Mouse (Mus musculus) intestine, embryonic 14.5 days (tissue): Measurements from ENCODE around the gene Meis1. TPM values are rescaled to one million over a fixed set of nuclear protein-coding genes. Genes with fewer than 3 reads are reported as not detected.

Experiments
- ATAC-seq: fragments of 200-750 bp; cut with Nextera tagmentation; replicated peaks from 2 replicates; pipeline ENCODE4 v1.8.0; 2017; ENCODE audit warnings: low read depth, moderate number of reproducible peaks, moderate TSS enrichment, moderate library complexity; ENCODE audit not compliant: low FRiP score, low TSS enrichment
- DNase-seq: peaks from one replicate; pipeline ENCODE4 v3.0.0-alpha.2; 2018; ENCODE audit warnings: low spot score
- H3K27ac ChIP-seq: fragments of 300-500 bp; sonication (generic); 2 replicates; pipeline ENCODE4 v1.5.1; 2014; ENCODE audit warnings: low read depth, mild to moderate bottlenecking, control low read depth
- H3K27me3 ChIP-seq: fragments of 300-500 bp; sonication (generic); replicated peaks from 2 replicates; pipeline ENCODE4 v1.6.1; 2014; ENCODE audit warnings: low read length, control low read depth; ENCODE audit not compliant: control insufficient read depth, insufficient read depth
- H3K36me3 ChIP-seq: fragments of 300-500 bp; sonication (generic); 2 replicates; pipeline ENCODE4 v1.6.1; 2014; ENCODE audit warnings: low read length, control low read depth; ENCODE audit not compliant: control insufficient read depth, insufficient read depth
- H3K4me1 ChIP-seq: fragments of 300-500 bp; sonication (generic); replicated peaks from 2 replicates; pipeline ENCODE4 v1.6.1; 2014; ENCODE audit warnings: low read length, control low read depth, mixed read lengths; ENCODE audit not compliant: control insufficient read depth, insufficient read depth
- H3K4me2 ChIP-seq: fragments of 300-500 bp; sonication (generic); 2 replicates; pipeline ENCODE4 v1.6.1; 2014; ENCODE audit warnings: low read length
- H3K4me3 ChIP-seq: fragments of 300-500 bp; sonication (generic); 2 replicates; pipeline ENCODE4 v1.5.1; 2014; ENCODE audit warnings: low read depth, low read length, control low read depth, mixed read lengths
- H3K9ac ChIP-seq: fragments of 300-500 bp; sonication (generic); 2 replicates; pipeline ENCODE4 v1.6.1; 2014; ENCODE audit warnings: mild to moderate bottlenecking, low read length
- H3K9me3 ChIP-seq: fragments of 300-500 bp; sonication (generic); 2 replicates; pipeline ENCODE4 v1.6.1; 2016; ENCODE audit warnings: low read length, control low read depth; ENCODE audit not compliant: control insufficient read depth
- WGBS: fragments of 180-500 bp; shearing (Covaris S2); extraction: QIAGEN DNeasy Blood & Tissue Kit; methylation state at CpG from one replicate; pipeline ENCODE4 v1.1.7; 2014; 5-methylcytosine and 5-hydroxymethylcytosine counted together
- polyA plus RNA-seq: library from polyadenylated mRNA; unstranded; fragments of >200 nt; fragmentation: Nextera tagmentation; extraction: Ambion mirVana; gene quantifications from 2 replicates; pipeline ENCODE4 v1.2.1, GENCODE M21; 2014

Gene Meis1
- polyA plus RNA-seq, 1 experiment from 2014 or later: 133 TPM

DNA sequence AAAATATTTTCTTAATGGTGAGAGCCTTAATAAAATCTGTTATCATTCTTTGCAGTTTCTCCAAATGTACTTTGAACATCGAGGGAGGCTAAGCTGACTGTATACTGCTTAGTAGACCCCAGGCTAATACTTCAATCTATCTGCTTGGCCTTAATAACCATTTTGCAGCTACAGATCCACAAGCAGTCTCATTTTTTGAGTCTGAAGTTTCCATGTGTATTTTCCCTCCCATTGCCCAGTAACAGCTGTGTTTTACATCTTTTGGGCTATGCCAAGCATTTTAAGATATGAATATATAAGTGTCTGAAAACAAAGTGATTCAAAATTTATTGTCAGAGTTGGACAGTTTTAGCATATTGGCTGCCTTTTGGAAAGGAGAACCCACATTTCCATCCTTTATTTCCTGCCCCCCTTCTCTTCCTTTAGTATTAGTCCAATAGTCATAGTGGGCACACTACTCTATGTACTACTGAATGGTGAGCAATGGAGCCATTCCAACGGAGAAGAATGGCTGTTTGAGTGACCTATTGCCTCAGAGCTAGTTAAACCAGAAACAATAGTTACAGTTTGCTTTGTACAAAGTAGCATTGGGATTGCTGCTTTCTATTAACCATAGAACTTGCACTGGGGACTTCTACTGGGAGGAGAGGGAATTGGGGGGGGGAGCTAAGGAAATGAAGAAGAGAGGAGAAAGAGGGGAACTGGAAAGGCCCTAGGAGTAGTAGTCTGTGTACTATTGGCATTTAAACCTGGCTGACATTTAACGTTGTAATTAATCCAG, 12.7 kb downstream of the Meis1 start:
- Histone ChIP-seq H3K9me3 (no peaks in the 10 kb centered on the region), H3K9ac (peak overlapping the region; percentile 100; the same call in 1 of the 2 replicates), H3K36me3 (peaks cover 70% of the 10 kb centered on the region), H3K4me3 (no peak overlapping the region), H3K27ac (peak overlapping the region; percentile 100), H3K4me1 (peaks cover 26% of the 10 kb centered on the region), H3K27me3 (no peaks in the 10 kb centered on the region), H3K4me2 (peak overlapping the region; percentile 88)
- 32% methylated on average over 3 of the region's 3 CpGs for whole genome bisulfite sequencing
- ATAC-seq (no peak), DNase-seq (peak; percentile 50)

- peaks cover 70% of the 10 kb centered on the region for H3K36me3 ChIP-seq
- no peaks in the 10 kb centered on the region for H3K27me3 ChIP-seq
Observed at GRCm38 (mm10) chr11:19005007-19005912, 13.5 kb downstream of the Meis1 start.

GRCm38 (mm10) chr11:19003066-19003465, 15.7 kb downstream of the Meis1 start:
- Histone ChIP-seq H3K4me1 (peaks cover 21% of the 10 kb centered on the region), H3K4me2 (no peak overlapping the region), H3K36me3 (peaks cover 67% of the 10 kb centered on the region), H3K4me3 (no peak overlapping the region), H3K9ac (no peak overlapping the region), H3K27ac (no peak overlapping the region), H3K9me3 (no peaks in the 10 kb centered on the region), H3K27me3 (no peaks in the 10 kb centered on the region)
- DNase-seq: peak; percentile 39
- 65% methylated on average over 5 of the region's 5 CpGs for WGBS
- no peak for ATAC-seq

More at GRCm38 (mm10) chr11:19005007-19005912, 13.5 kb downstream of the Meis1 start:
- H3K9ac ChIP-seq: no peak overlapping the region
- H3K4me1 ChIP-seq: peaks cover 26% of the 10 kb centered on the region
- peak overlapping the region; percentile 88 for H3K4me2 ChIP-seq
- WGBS: 34% methylated on average over 9 of the region's 9 CpGs
- DNase-seq (peak; percentile 53), ATAC-seq (peak; percentile 54)
- peak overlapping the region; percentile 100 for H3K27ac ChIP-seq
- H3K4me3 ChIP-seq: no peak overlapping the region
- H3K9me3 ChIP-seq: no peaks in the 10 kb centered on the region

DNA sequence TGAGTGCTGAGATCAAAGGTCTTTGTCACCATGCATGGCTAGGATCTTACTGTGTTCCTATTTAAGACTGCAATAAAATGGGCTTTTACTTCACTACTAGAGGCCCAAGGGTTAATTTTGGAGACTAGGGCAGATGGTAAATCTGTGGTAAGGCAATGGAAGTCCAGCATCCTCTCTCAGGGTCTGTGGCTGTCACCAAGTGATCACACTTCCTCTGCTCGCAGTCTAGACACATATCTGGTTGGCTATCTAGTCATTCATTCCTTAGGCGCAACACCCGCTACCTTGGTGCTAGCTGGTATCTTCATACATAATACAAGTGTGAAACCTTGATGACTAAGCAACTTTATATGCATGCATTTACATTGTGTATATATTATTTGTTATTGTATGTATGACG, 22.0 kb downstream of the Meis1 start:
- Histone ChIP-seq H3K4me3 (no peak overlapping the region), H3K4me1 (no peaks in the 10 kb centered on the region), H3K9ac (no peak overlapping the region), H3K4me2 (no peak overlapping the region), H3K27ac (no peak overlapping the region), H3K27me3 (no peaks in the 10 kb centered on the region), H3K9me3 (no peaks in the 10 kb centered on the region), H3K36me3 (peaks cover 91% of the 10 kb centered on the region)
- ATAC-seq (no peak), DNase-seq (no peak)
- 90% methylated on average over 4 of the region's 4 CpGs for WGBS

- no peaks in the 10 kb centered on the region for H3K9me3 ChIP-seq
- H3K4me2 ChIP-seq: no peak overlapping the region
- H3K27me3 ChIP-seq: no peaks in the 10 kb centered on the region
- 100% methylated on average over 2 of the region's 2 CpGs for WGBS
- no peak overlapping the region for H3K4me3 ChIP-seq
- H3K9ac ChIP-seq: no peak overlapping the region
- no peak overlapping the region for H3K27ac ChIP-seq
- no peak for ATAC-seq
- no peaks in the 10 kb centered on the region for H3K4me1 ChIP-seq
- no peak for DNase-seq
- H3K36me3 ChIP-seq: peaks cover 91% of the 10 kb centered on the region
Observed at GRCm38 (mm10) chr11:18996289-18996688, 22.5 kb downstream of the Meis1 start.

DNA sequence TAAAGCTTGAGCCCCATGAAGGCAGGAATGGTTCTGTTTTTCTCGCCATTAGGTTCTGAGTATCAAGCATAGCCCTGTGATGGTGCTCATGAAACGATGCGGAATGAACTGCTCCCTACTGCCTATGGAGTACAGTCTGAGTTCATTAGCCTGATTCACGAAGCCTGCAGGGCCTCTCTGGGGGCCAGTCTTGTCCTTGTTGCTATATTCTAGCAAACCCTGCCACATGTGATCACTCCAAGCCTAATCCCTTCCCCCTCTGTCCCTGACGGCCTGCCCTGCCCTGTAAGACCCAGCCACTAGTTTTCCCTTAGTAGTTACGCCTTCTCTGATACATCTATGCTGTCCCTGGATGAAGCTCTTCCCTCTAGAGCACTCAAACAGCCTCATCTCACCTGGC, 26.0 kb downstream of the Meis1 start:
- Histone ChIP-seq H3K36me3 (peaks cover 94% of the 10 kb centered on the region), H3K4me1 (no peaks in the 10 kb centered on the region), H3K4me2 (no peak overlapping the region), H3K9ac (no peak overlapping the region), H3K9me3 (no peaks in the 10 kb centered on the region), H3K27ac (no peak overlapping the region), H3K4me3 (no peak overlapping the region), H3K27me3 (no peaks in the 10 kb centered on the region)
- ATAC-seq (no peak), DNase-seq (no peak)
- WGBS: 78% methylated on average over 6 of the region's 6 CpGs

- Histone ChIP-seq H3K27me3 (no peaks in the 10 kb centered on the region), H3K4me2 (no peak overlapping the region), H3K36me3 (peaks cover 94% of the 10 kb centered on the region), H3K27ac (no peak overlapping the region), H3K9me3 (no peaks in the 10 kb centered on the region), H3K9ac (no peak overlapping the region), H3K4me3 (no peak overlapping the region), H3K4me1 (no peaks in the 10 kb centered on the region)
- WGBS: 88% methylated on average over 6 of the region's 6 CpGs
- no peak for DNase-seq
- no peak for ATAC-seq
Observed at GRCm38 (mm10) chr11:18990244-18990677, 28.5 kb downstream of the Meis1 start.

DNA sequence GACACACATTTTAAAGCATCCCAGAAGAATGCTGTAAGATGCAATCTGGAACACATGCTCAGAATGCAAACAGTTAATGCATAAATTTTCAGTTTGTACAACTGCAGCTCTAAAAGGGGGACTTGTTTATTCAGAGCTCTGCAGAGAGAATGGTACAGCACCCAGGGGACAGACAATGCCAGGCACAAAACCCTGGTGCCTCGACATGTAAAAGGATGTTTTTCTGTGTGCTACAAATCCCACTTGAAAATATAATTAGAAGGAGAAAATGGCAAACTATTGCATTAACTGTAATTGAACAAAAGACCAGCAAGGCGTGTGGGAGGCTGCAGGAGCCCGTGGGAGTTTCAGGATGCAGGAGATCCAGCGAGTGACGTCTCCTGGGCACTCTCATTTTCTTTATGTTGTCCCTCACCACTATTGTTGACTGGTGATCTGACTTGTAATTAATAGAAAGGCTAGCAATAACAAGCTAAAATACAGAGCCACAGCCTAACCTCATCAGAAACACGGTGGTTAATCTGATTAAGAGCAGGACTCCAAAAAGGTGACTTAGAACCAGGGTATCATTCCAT, 29.0 kb downstream of the Meis1 start:
- WGBS: 69% methylated on average over 6 of the region's 6 CpGs
- H3K4me2 ChIP-seq: no peak overlapping the region
- peaks cover 93% of the 10 kb centered on the region for H3K36me3 ChIP-seq
- H3K27me3 ChIP-seq: no peaks in the 10 kb centered on the region
- H3K9ac ChIP-seq: no peak overlapping the region
- H3K4me1 ChIP-seq: no peaks in the 10 kb centered on the region
- H3K4me3 ChIP-seq: no peak overlapping the region
- no peaks in the 10 kb centered on the region for H3K9me3 ChIP-seq
- no peak for ATAC-seq
- H3K27ac ChIP-seq: no peak overlapping the region
- no peak for DNase-seq
